Mouse (Mus musculus) limb, embryonic 10.5 days (tissue): ENCODE data around the gene Polr2l. TPM values are rescaled to one million over a fixed set of nuclear protein-coding genes. Genes with fewer than 3 reads are reported as not detected.

ENCODE experiments used
- DNase-seq: peaks from one replicate; pipeline ENCODE4 v3.0.0-alpha.2; 2017; ENCODE audit warnings: low spot score
- H3K27ac ChIP-seq: fragments of 300-500 bp; sonication (generic); 2 replicates; pipeline ENCODE4 v1.5.1; 2016; ENCODE audit warnings: mild to moderate bottlenecking
- H3K27me3 ChIP-seq: fragments of 300-500 bp; sonication (generic); 2 replicates; pipeline ENCODE4 v1.6.1; 2016; ENCODE audit warnings: low read depth, mild to moderate bottlenecking; ENCODE audit not compliant: poor library complexity, severe bottlenecking
- H3K36me3 ChIP-seq: fragments of 300-500 bp; sonication (generic); 2 replicates; pipeline ENCODE4 v1.6.1; 2016; ENCODE audit warnings: mild to moderate bottlenecking, moderate library complexity
- H3K4me1 ChIP-seq: fragments of 300-500 bp; sonication (generic); 2 replicates; pipeline ENCODE4 v1.6.1; 2016
- H3K4me3 ChIP-seq: fragments of 300-500 bp; sonication (generic); 2 replicates; pipeline ENCODE4 v1.5.1; 2016; ENCODE audit warnings: mild to moderate bottlenecking, moderate library complexity
- H3K9me3 ChIP-seq: fragments of 300-500 bp; sonication (generic); replicated peaks from 2 replicates; pipeline ENCODE4 v1.6.1; 2016; ENCODE audit warnings: mild to moderate bottlenecking
- WGBS: fragments of 180-500 bp; shearing (Covaris S2); methylation state at CpG from one replicate; pipeline ENCODE4 v1.1.7; 2016; 5-methylcytosine and 5-hydroxymethylcytosine counted together
- polyA plus RNA-seq: library from polyadenylated mRNA; unstranded; fragments of >200 nt; fragmentation: Nextera tagmentation; extraction: Ambion mirVana; gene quantifications from 2 replicates; pipeline ENCODE4 v1.2.1, GENCODE M21; 2016

Gene Polr2l
- polyA plus RNA-seq, 1 experiment from 2014 or later = 77.2 TPM

DNA sequence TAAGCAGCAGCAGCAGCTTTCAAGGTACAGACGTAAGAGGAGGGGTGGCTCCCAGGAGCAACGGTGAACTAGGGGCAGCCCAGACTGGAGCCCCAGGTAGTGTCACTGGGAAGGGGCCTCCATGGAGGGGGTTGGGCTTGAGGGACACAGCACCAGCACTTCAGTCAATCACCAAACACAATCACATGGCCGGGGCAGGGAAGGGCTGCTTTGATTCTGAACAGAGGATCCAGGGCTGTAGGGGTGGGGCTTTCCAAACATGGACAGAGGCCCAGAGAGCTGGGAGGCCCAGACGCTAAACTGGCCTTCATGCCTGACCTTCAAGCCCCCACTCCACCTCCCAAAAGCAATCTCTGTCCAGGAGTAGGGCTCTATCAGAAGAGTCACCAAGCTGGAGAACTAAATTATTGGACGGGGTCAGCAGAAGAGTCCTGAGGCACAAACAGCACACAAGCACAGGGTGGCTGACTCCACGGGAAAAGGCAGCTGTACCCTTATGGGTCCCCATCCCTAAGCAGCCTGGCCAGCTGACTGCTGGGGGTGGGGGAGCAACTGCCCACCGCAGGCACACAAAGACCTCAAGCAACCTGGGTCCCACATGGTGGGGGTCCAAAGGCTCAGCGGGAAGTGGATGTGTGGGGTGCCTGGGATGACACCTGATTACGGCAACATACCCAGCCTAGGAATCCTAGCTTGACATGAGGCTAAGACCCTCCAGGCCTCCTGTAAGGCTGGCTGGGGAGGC, 44.9 kb downstream of the Polr2l start:
- Histone ChIP-seq H3K9me3 (no peaks in the 10 kb centered on the region), H3K27ac (peak overlapping the region; percentile 11; the same call in 1 of the 2 replicates), H3K4me3 (peak overlapping the region; percentile 52), H3K27me3 (no peaks in the 10 kb centered on the region), H3K36me3 (peaks cover 42% of the 10 kb centered on the region), H3K4me1 (peaks cover 58% of the 10 kb centered on the region)
- DNase-seq = peak; percentile 28
- 59% methylated on average over 9 of the region's 9 CpGs for WGBS

DNA sequence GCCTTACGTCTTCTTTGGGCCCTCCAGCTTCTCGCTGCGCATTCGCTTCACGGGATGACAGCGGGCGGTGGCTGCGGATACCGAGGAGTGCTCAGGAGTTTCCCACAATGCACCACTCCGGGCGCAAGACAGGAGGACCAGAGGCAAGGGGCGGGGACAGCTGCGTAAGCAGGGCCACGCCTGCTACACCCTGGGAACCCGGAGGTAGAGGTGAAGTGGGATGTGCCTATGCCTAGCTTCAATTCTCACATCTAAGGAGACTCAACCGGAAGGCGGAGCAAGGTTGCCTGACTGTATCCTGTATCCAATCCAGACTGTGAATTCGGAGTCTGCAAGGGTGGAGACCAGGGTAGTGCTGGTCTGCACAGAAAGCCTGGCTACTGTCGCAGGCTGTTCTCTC, 45.6 kb downstream of the Polr2l start, which contains the start of gene Cend1:
Gene Cend1, minus strand, starts transcription at position 182 of the 400 bp plus-strand sequence.
- 4% methylated on average over 19 of the region's 19 CpGs for WGBS
- H3K9me3 ChIP-seq = no peaks in the 10 kb centered on the region
- H3K4me3 ChIP-seq = peak within 1 kb of the TSS; percentile 52
- peaks cover 51% of the 10 kb centered on the region for H3K4me1 ChIP-seq
- peak; percentile 77 for DNase-seq
- peak within 1 kb of the TSS; percentile 46 for H3K27ac ChIP-seq
- H3K36me3 ChIP-seq = peaks cover 42% of the 10 kb centered on the region
- no peaks in the 10 kb centered on the region for H3K27me3 ChIP-seq

DNA sequence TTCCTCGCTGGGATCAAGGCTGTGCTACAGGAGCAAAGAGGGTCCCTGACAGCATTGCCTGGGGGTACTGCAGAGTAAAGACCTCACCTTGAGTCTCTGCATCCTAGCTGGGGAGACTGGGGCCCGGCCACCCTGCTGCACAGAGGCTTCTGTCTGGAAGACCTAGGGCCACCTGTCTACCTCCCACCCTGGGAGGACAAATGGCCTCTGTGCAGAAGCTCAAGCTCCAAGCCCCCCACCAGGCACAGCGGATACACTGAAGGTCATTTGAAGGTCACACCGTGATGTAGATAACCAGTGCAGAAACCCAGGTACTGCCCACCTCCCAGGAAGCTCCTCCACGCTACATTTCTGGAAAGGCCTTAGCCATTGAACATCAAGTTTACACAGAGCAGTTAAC, 46.2 kb downstream of the Polr2l start:
- H3K4me3 ChIP-seq = peak overlapping the region; percentile 52
- no peak for DNase-seq
- no peaks in the 10 kb centered on the region for H3K27me3 ChIP-seq
- no peaks in the 10 kb centered on the region for H3K9me3 ChIP-seq
- peaks cover 37% of the 10 kb centered on the region for H3K36me3 ChIP-seq
- H3K27ac ChIP-seq = no peak overlapping the region
- WGBS = 44% methylated on average over 5 of the region's 5 CpGs
- H3K4me1 ChIP-seq = peaks cover 45% of the 10 kb centered on the region

DNA sequence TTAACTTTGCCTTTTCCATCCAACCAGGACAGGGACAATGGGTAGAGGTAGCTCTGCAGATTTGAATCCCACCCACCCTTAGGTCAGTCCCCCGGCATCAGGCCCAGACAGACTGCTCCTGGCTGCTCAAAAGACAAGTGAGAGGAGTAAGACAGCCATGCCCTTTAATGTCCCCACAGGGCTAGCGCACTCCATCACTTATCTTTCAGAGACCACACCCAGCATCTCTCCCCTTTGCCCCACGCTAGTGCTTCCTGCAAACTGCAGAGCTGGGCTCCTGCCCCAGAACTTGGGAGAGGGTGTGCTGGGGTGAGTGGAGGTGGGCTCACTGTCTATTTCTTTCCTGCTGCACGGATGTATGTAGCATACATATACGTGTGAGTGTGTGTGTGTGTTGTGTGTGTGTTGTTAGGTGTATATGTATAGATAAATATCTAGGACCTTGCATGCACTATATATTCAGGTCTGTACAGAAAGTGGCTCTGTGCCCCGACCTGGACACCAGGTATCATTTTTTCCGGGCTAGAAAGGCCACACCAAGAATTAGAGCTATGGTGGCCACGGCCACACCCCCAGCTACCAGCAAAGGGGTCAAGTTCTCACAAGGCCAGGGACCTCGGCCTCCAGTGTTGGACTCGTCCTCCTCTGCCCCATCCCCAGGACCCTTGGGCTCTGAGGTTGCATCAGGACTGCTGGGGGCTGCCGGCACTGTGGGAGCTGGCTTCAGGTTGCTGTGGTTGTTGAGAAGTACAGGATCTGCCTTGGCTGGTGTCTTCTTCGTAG, 47.8 kb downstream of the Polr2l start:
- Histone ChIP-seq H3K4me3 (no peak overlapping the region), H3K36me3 (peaks cover 22% of the 10 kb centered on the region), H3K9me3 (no peaks in the 10 kb centered on the region), H3K27me3 (no peaks in the 10 kb centered on the region), H3K27ac (no peak overlapping the region), H3K4me1 (peaks cover 30% of the 10 kb centered on the region)
- 84% methylated on average over 12 of the region's 12 CpGs for WGBS
- DNase-seq = no peak

DNA sequence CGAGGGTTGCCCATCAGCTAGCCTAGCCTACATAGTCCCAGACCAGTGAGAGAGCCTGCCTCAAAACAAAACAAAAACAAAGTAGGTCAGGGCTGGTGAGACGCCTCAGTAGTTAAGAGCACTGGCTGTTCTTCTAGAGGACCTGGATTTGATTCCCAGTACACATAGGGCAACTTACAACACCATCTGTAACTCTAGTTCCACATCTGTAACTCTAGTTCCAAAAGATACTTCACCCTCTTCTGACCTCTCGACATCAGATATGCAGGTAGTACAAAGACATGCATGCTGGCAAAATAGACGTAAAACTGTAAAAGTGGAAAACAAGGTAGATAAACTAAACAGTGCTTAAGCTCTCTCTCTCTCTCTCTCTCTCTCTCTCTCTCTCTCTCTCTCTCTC, 51.1 kb downstream of the Polr2l start:
- DNase-seq = no peak
- Histone ChIP-seq H3K4me3 (no peak overlapping the region), H3K27ac (no peak overlapping the region), H3K9me3 (no peaks in the 10 kb centered on the region), H3K4me1 (peaks cover 14% of the 10 kb centered on the region), H3K36me3 (no peaks in the 10 kb centered on the region), H3K27me3 (no peaks in the 10 kb centered on the region)
- WGBS = 83% methylated on average over 4 of the region's 4 CpGs

Other genes starting within 250 kb of the Polr2l start
- gene Phrf1, start 246.3 kb downstream of the Polr2l start, polyA plus RNA-seq = 121 and 131 TPM in 2 replicates
- gene Irf7, start 208.7 kb downstream of the Polr2l start, polyA plus RNA-seq = 0.50 and 0.73 TPM in 2 replicates
- gene Cdhr5, start 198.3 kb downstream of the Polr2l start, polyA plus RNA-seq = 0.19 TPM in 1 of 2 replicates, not detected in the other
- gene Sct, start 196.0 kb downstream of the Polr2l start, polyA plus RNA-seq = 9.7 and 11.3 TPM in 2 replicates
- 0.68 and 0.93 TPM in 2 replicates for gene Drd4, start 183.1 kb downstream of the Polr2l start, polyA plus RNA-seq
- gene Deaf1, start 147.4 kb downstream of the Polr2l start, polyA plus RNA-seq = 44.1 and 59.5 TPM in 2 replicates
- gene Tmem80, start 147.4 kb downstream of the Polr2l start, polyA plus RNA-seq = 42.9 and 46.1 TPM in 2 replicates
- 3.4 and 5.0 TPM in 2 replicates for gene Eps8l2, start 136.3 kb downstream of the Polr2l start, polyA plus RNA-seq
- gene Taldo1, start 82.9 kb downstream of the Polr2l start, polyA plus RNA-seq = 258 and 272 TPM in 2 replicates
- gene Gatd1, start 61.0 kb downstream of the Polr2l start, polyA plus RNA-seq = 44.5 and 56.4 TPM in 2 replicates
- gene Cend1, start 45.6 kb downstream of the Polr2l start, polyA plus RNA-seq = 6.0 and 8.8 TPM in 2 replicates
- gene Slc25a22, start 37.2 kb downstream of the Polr2l start, polyA plus RNA-seq = 43.6 and 48.3 TPM in 2 replicates
- 26.8 and 30.0 TPM in 2 replicates for gene Pidd1, start 31.1 kb downstream of the Polr2l start, polyA plus RNA-seq
- 1,138 and 1,369 TPM in 2 replicates for gene Rplp2, start 27.8 kb downstream of the Polr2l start, polyA plus RNA-seq
- 11.6 and 12.4 TPM in 2 replicates for gene Pnpla2, start 19.9 kb downstream of the Polr2l start, polyA plus RNA-seq
- 7.0 and 7.8 TPM in 2 replicates for gene Cracr2b, start 14.0 kb downstream of the Polr2l start, polyA plus RNA-seq
- 14.0 and 15.8 TPM in 2 replicates for gene Cd151, start 7.7 kb downstream of the Polr2l start, polyA plus RNA-seq
- gene Tspan4, start 108 bp upstream of the Polr2l start, polyA plus RNA-seq = 25.0 and 36.9 TPM in 2 replicates
- 26.7 and 27.3 TPM in 2 replicates for gene Chid1, start 64.7 kb upstream of the Polr2l start, polyA plus RNA-seq
- 84.6 and 92.5 TPM in 2 replicates for gene Ap2a2, start 87.0 kb upstream of the Polr2l start, polyA plus RNA-seq
- 0.14 and 0.15 TPM in 2 replicates for gene Muc6, start 180.2 kb upstream of the Polr2l start, polyA plus RNA-seq
- 0.05 and 0.29 TPM in 2 replicates for gene Muc2, start 215.2 kb upstream of the Polr2l start, polyA plus RNA-seq